ENCODE assay signal across 9 mouse cellular contexts in genomic region chr10:117455595-117456302, GRCm38 (mm10).
DNase-seq lines count a peak whose midpoint lies in the region; ATAC-seq and TF ChIP-seq lines count a peak whose summit lies in the region.
"Had no signal": no experiment of that assay in that cellular context is flagged by ENCODE, and none has a peak within 500 bp of the region (broad histone marks: within the 10 kb centered on the region; RNA-seq: fewer than 3 reads in every experiment).

No protein-coding gene starts in this region.

- H3K27me3 ChIP-seq in liver, embryonic 11.5 days (replicated peaks; ENCODE audit: control insufficient read depth, insufficient read depth, low read length): no peaks in the 10 kb centered on the region
- H3K27me3 ChIP-seq in neural tube, embryonic 11.5 days (ENCODE audit: control insufficient read depth, insufficient read depth, low read length): no peaks in the 10 kb centered on the region

- no peak overlapping the region for H3K9ac ChIP-seq in liver, embryonic 11.5 days (ENCODE audit: low read depth, low read length)
- no peak overlapping the region for H3K9ac ChIP-seq in neural tube, embryonic 11.5 days (ENCODE audit: low read length)

- H3K36me3 ChIP-seq in liver, embryonic 11.5 days (ENCODE audit: control insufficient read depth, insufficient read depth, low read length): no peaks in the 10 kb centered on the region
- H3K36me3 ChIP-seq in neural tube, embryonic 11.5 days (ENCODE audit: control insufficient read depth, insufficient read depth, low read length): no peaks in the 10 kb centered on the region

- peak overlapping the region; percentile 31; the same call in 1 of the 2 replicates for H3K4me2 ChIP-seq in liver, embryonic 11.5 days
- no peak overlapping the region for H3K4me2 ChIP-seq in neural tube, embryonic 11.5 days (ENCODE audit: low read depth)

- H3K9me3 ChIP-seq in liver, embryonic 11.5 days (ENCODE audit: control insufficient read depth, low read length): no peaks in the 10 kb centered on the region
- no peaks in the 10 kb centered on the region for H3K9me3 ChIP-seq in neural tube, embryonic 11.5 days (ENCODE audit: control insufficient read depth, low read length)
- H3K9me3 ChIP-seq: megakaryocyte, embryonic 14.5 days had no signal

- no peak for TF ChIP-seq POLR2A in cortical plate, adult 2 months (IDR thresholded peaks at IDR 0.05; ENCODE audit: extremely low read depth, insufficient read depth, low read length)

- WGBS in liver, embryonic 11.5 days: 66% methylated on average over 9 of the region's 9 CpGs
- 77% methylated on average over 9 of the region's 9 CpGs for WGBS in neural tube, embryonic 11.5 days

- H3K4me3 ChIP-seq in cortical plate, adult 2 months (ENCODE audit: insufficient read depth, low read length): no peak overlapping the region
- H3K4me3 ChIP-seq in liver, embryonic 11.5 days (ENCODE audit: low read depth, low read length): no peak overlapping the region
- no peak overlapping the region for H3K4me3 ChIP-seq in neural tube, embryonic 11.5 days (ENCODE audit: low read depth, low read length)
- H3K4me3 ChIP-seq: megakaryocyte, embryonic 14.5 days had no signal

- peak; percentile 35 for ATAC-seq in inflammation-experienced regulatory T-cells, adult 6 months
- ATAC-seq in liver, embryonic 11.5 days (replicated peaks; ENCODE audit: low FRiP score): peak; percentile 55
- ATAC-seq in neural tube, embryonic 11.5 days (ENCODE audit: insufficient read depth, low FRiP score, low TSS enrichment): peak; percentile 38; the same call in 1 of the 2 replicates

- peak; percentile 65 for TF ChIP-seq CTCF in cortical plate, adult 2 months (IDR thresholded peaks at IDR 0.05; ENCODE audit: extremely low read depth, insufficient read depth, low read length)

- no peaks in the 10 kb centered on the region for H3K4me1 ChIP-seq in cortical plate, adult 2 months (ENCODE audit: control insufficient read depth, insufficient read depth, low read length)
- peaks cover 8% of the 10 kb centered on the region for H3K4me1 ChIP-seq in liver, embryonic 11.5 days (replicated peaks; ENCODE audit: control insufficient read depth, insufficient read depth, low read length)
- H3K4me1 ChIP-seq in neural tube, embryonic 11.5 days (ENCODE audit: control insufficient read depth, insufficient read depth, low read length): no peaks in the 10 kb centered on the region

- DNase-seq in left cerebral cortex, adult 18-20 months (ENCODE audit: low spot score in 2 of 2): peak; percentile 25 to 47
- no peak for DNase-seq in left cerebral cortex, adult 11 months (ENCODE audit: low spot score)
- peak; percentile 36 for DNase-seq in Muller cell, postnatal 12 days (ENCODE audit: inconsistent ontology term)
- DNase-seq in liver, embryonic 11.5 days (ENCODE audit: low spot score): no peak
- DNase-seq in neural tube, embryonic 11.5 days (ENCODE audit: low spot score): peak; percentile 68
- DNase-seq in yolk sac, embryonic 10.5 days (ENCODE audit: low spot score): peak; percentile 85

- no peak overlapping the region for H3K27ac ChIP-seq in cortical plate, adult 2 months (ENCODE audit: insufficient read depth, low read length)
- peak overlapping the region; percentile 80; the same call in 1 of the 2 replicates for H3K27ac ChIP-seq in liver, embryonic 11.5 days (ENCODE audit: low read depth, low read length)
- H3K27ac ChIP-seq in neural tube, embryonic 11.5 days (ENCODE audit: low read depth, low read length): no peak overlapping the region

Comparison
In these comparisons a context has a peak if more than half of its experiments do, and no peak if none do; other contexts are left out.
1. DNase-seq: peak in left cerebral cortex, adult 18-20 months (2 of 2), Muller cell, postnatal 12 days (single experiment), neural tube, embryonic 11.5 days (single experiment) and yolk sac, embryonic 10.5 days (single experiment); none in left cerebral cortex, adult 11 months (single experiment) and liver, embryonic 11.5 days (single experiment).
2. Peak in every context shown above with its lines, with median percentiles within 50 percentile points of each other: ATAC-seq.